In the genomic region with DNA sequence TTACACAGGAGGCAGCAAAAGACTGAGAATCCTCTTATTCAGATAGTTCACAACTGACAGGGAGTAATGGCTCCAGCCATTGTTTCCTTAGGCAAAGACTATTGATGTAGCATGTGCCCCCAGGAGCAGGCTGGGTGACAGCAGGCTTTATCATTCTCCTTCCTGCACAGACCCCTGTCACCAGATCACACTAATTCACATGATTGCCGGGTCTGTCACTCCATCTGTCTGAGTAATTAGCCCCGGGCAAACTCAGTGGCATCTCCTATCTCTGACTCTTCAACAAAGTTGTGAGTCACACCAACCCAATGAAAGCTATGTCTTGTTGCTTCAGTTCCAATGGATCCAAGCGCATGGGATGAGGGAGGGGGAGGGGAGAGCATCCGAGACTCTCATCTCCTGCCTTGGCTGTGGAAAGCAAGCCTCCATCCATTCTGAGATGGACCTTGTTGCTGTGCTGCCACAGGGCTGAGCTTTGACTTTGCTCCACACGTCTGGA, we compare ENCODE assay signal across 8 mouse cellular contexts.
DNase-seq lines count a peak whose midpoint lies in the region; ATAC-seq lines count a peak whose summit lies in the region.
"Had no signal": no experiment of that assay in that cellular context is flagged by ENCODE, and none has a peak within 500 bp of the region (broad histone marks: within the 10 kb centered on the region; RNA-seq: fewer than 3 reads in every experiment).

No protein-coding gene starts in this region.

- no peaks in the 10 kb centered on the region for H3K36me3 ChIP-seq in forebrain, embryonic 13.5 days (ENCODE audit: poor library complexity, severe bottlenecking)

- intact Hi-C loops in gastrocnemius, postnatal 14 days (cut with DNase I; ENCODE audit: low total_unique reads): no loop called here

- H3K4me2 ChIP-seq in forebrain, embryonic 13.5 days: peak overlapping the region; percentile 22

- no peak overlapping the region for H3K9ac ChIP-seq in forebrain, embryonic 13.5 days

- peaks cover 4% of the 10 kb centered on the region; the same call in 1 of the 2 replicates for H3K27me3 ChIP-seq in forebrain, embryonic 13.5 days

- ATAC-seq in forebrain, embryonic 13.5 days: peak; percentile 85

- no peak overlapping the region for H3K4me3 ChIP-seq in forebrain, embryonic 13.5 days

- DNase-seq in 3134 (ENCODE audit: extremely low read depth, insufficient read length, low spot score): peak; percentile 50
- peak; percentile 92 for DNase-seq in 3T3-L1 (ENCODE audit: low read depth, low spot score)
- DNase-seq in mesoderm, embryonic 11.5 days (ENCODE audit: low read depth, low spot score): peak; percentile 55
- no peak for DNase-seq in gastrocnemius, postnatal 14 days
- DNase-seq in c-Kit-positive CD71-positive TER-119-positive erythroid progenitor cells, embryonic 14.5 days (ENCODE audit: low spot score): no peak
- DNase-seq in left cerebral cortex, adult 18-20 months (ENCODE audit: low spot score in 2 of 2): no peak
- DNase-seq: cerebellum, postnatal 25 days had no signal

- peaks cover 22% of the 10 kb centered on the region for H3K4me1 ChIP-seq in forebrain, embryonic 13.5 days

- peak overlapping the region; percentile 65 for H3K27ac ChIP-seq in forebrain, embryonic 13.5 days

- H3K9me3 ChIP-seq in forebrain, embryonic 13.5 days (replicated peaks): no peaks in the 10 kb centered on the region

- 7% methylated on average over 5 of the region's 5 CpGs for WGBS in forebrain, embryonic 13.5 days

Comparison
In these comparisons a context has a peak if more than half of its experiments do, and no peak if none do; other contexts are left out.
1. DNase-seq: peak in 3134 (single experiment), 3T3-L1 (single experiment) and mesoderm, embryonic 11.5 days (single experiment); none in gastrocnemius, postnatal 14 days (single experiment), c-Kit-positive CD71-positive TER-119-positive erythroid progenitor cells, embryonic 14.5 days (single experiment) and left cerebral cortex, adult 18-20 months (0 of 2).